Mouse (Mus musculus): ENCODE data around the gene Klhl3.

DNA sequence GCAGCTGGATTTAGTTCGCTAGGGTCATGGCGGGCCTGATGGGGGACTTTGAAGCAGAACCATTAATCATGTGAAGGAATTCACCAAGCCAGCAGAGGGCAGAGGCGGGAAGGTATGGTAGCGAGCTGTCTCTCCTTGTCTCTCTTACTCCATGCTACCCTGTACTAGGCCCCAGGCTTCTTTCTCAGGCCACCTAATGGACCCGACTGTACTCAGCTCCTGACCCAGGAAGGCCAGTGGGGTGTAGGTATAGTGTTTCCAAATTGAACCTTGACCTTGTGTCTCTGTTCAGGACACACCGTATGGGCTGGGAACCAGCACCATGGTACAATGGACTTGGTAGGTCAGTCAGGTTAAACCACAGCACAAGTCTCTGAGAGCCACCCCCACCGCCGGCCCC lies 129.2 kb downstream of the Klhl3 start:
- TF ChIP-seq CTCF (IDR thresholded peaks at IDR 0.05; ENCODE audit: control insufficient read depth, insufficient read depth, insufficient replicate concordance, low read depth, low read length) = no peak
- TF ChIP-seq POLR2A (IDR thresholded peaks at IDR 0.05; ENCODE audit: control insufficient read depth, low read depth, low read length) = no peak
